Mouse (Mus musculus) kidney, embryonic 15.5 days (tissue): ENCODE measurements at regions not wholly inside any gene's neighbourhood (a gene's known extent, or its start where the extent isn't known, plus 50 kb on each side); places are given as distances from the start of the nearest gene placed in this dataset.

Experiments
- ATAC-seq: fragments of 200-750 bp; cut with Nextera tagmentation; replicated peaks from 2 replicates; pipeline ENCODE4 v1.8.0; 2017; ENCODE audit warnings: moderate TSS enrichment; ENCODE audit not compliant: low FRiP score
- H3K27ac ChIP-seq: fragments of 300-500 bp; sonication (generic); 2 replicates; pipeline ENCODE4 v1.5.1; 2015; ENCODE audit warnings: mild to moderate bottlenecking, inconsistent platforms
- H3K27me3 ChIP-seq: fragments of 300-500 bp; sonication (generic); 2 replicates; pipeline ENCODE4 v1.6.1; 2015; ENCODE audit warnings: inconsistent platforms
- H3K36me3 ChIP-seq: fragments of 300-500 bp; sonication (generic); 2 replicates; pipeline ENCODE4 v1.6.1; 2015; ENCODE audit warnings: inconsistent platforms
- H3K4me1 ChIP-seq: fragments of 300-500 bp; sonication (generic); 2 replicates; pipeline ENCODE4 v1.6.1; 2015; ENCODE audit warnings: inconsistent platforms
- H3K4me2 ChIP-seq: fragments of 300-500 bp; sonication (generic); 2 replicates; pipeline ENCODE4 v1.6.1; 2015; ENCODE audit warnings: moderate library complexity, mild to moderate bottlenecking, inconsistent platforms
- H3K4me3 ChIP-seq: fragments of 300-500 bp; sonication (generic); replicated peaks from 2 replicates; pipeline ENCODE4 v1.5.1; 2015; ENCODE audit warnings: mild to moderate bottlenecking, inconsistent platforms
- H3K9ac ChIP-seq: fragments of 300-500 bp; sonication (generic); 2 replicates; pipeline ENCODE4 v1.6.1; 2015; ENCODE audit warnings: mild to moderate bottlenecking, inconsistent platforms
- H3K9me3 ChIP-seq: fragments of 300-500 bp; sonication (generic); replicated peaks from 2 replicates; pipeline ENCODE4 v1.6.1; 2016; ENCODE audit warnings: inconsistent platforms
- WGBS: fragments of 180-500 bp; shearing (Covaris S2); methylation state at CpG from one replicate; pipeline ENCODE4 v1.1.7; 2015; ENCODE audit warnings: mixed read lengths; 5-methylcytosine and 5-hydroxymethylcytosine counted together

DNA sequence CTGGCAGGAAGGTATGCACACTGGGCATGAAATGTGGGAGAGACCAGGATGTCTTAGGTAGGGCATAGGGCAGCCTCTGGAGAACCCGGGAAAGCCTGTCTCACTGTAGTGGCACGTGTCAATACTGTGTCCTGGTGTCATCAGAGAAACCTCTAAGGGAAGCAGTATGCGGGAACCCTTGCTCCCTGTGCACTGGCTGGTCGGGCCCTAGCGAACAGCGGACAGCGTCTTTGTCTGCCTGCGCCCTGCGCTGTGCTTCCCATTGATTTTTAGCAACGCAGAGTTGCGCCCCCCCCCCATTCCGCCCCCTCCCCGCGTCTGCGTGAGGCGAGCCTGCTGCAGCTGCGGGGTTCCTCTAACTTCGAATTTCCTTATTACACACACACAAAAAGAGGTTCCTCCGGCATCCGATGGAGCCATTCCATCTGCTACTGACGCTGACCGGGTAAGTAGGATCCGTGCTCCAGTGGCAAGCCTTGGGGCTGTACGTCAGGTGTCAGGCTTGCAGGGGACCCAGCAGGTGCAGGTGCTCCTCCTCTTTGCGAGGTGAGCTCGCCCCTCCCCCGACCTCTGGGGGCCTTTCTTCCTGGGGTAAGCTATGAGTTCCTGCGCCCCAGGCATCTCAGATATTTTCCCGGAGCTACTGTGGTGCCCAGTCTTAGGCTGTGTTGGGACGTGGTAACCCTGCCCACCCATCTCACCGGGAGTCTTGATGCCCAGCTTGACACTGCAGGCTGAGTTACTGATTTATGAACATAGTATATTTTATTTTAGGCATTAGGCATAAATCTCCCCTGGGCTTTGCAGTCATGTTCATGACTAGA lies 151.8 kb upstream of the Topaz1 start:
- H3K9me3 ChIP-seq = no peaks in the 10 kb centered on the region
- H3K4me1 ChIP-seq = peaks cover 6% of the 10 kb centered on the region; the same call in 1 of the 2 replicates
- H3K27me3 ChIP-seq = peaks cover 62% of the 10 kb centered on the region
- H3K4me2 ChIP-seq = peak overlapping the region; percentile 44
- no peak overlapping the region for H3K27ac ChIP-seq
- no peak overlapping the region for H3K9ac ChIP-seq
- H3K36me3 ChIP-seq = no peaks in the 10 kb centered on the region
- H3K4me3 ChIP-seq = peak overlapping the region; percentile 17; the same call in 1 of the 2 replicates
- WGBS = 2% methylated on average over 31 of the region's 31 CpGs
- ATAC-seq = 0 out of 2 replicates have a peak, but pooled peaks have one; percentile 4

DNA sequence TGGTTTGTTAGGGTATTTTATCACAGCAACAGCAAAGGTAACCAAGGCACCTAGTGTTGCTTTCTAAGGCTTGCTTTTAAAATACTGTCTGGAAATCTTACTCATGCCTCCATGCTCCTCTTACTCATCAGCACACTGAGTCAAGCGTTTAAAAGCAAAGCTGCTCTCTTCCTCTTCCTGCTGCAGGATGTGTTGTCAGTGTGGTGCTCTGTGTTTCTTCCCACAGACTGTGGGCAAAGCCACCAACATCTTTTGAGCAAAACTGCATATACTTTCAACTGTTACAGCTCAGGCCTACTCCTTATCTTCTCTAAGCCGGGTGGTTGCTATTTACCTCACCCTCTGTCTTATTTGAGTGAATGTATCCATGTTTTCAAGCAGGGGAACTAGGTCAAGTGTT lies 144.0 kb upstream of the Topaz1 start:
- no peak for ATAC-seq
- Histone ChIP-seq H3K4me1 (no peaks in the 10 kb centered on the region), H3K9ac (no peak overlapping the region), H3K36me3 (no peaks in the 10 kb centered on the region), H3K9me3 (no peaks in the 10 kb centered on the region), H3K27ac (no peak overlapping the region), H3K4me2 (no peak overlapping the region), H3K4me3 (no peak overlapping the region), H3K27me3 (0 out of 2 replicates have a peak, but pooled peaks cover 7% of the 10 kb centered on the region)
- WGBS = 79% methylated on average over 2 of the region's 2 CpGs

DNA sequence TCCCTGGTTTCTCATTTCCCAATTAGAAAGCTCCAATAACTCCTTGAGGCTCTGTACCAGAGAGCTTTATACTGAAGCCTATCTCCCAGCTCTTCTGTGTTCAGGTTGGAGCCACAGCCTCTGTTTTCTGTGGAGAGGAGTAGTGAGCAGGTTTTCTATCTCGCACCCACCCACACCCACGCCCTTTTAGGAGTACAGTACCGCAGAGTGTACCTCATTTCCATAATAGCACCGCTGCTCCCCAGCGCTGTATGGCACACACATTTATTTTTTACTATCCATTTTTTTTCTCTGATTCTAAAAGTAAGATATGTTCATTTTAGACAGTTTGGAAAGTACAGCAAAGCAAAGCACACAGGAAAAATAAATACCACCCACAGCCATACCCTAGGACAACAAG lies 137.5 kb upstream of the Topaz1 start:
- Histone ChIP-seq H3K9ac (no peak overlapping the region), H3K4me1 (no peaks in the 10 kb centered on the region), H3K27ac (no peak overlapping the region), H3K4me3 (no peak overlapping the region), H3K36me3 (no peaks in the 10 kb centered on the region), H3K4me2 (no peak overlapping the region), H3K9me3 (no peaks in the 10 kb centered on the region), H3K27me3 (no peaks in the 10 kb centered on the region)
- 92% methylated on average over 5 of the region's 5 CpGs for WGBS
- no peak for ATAC-seq

DNA sequence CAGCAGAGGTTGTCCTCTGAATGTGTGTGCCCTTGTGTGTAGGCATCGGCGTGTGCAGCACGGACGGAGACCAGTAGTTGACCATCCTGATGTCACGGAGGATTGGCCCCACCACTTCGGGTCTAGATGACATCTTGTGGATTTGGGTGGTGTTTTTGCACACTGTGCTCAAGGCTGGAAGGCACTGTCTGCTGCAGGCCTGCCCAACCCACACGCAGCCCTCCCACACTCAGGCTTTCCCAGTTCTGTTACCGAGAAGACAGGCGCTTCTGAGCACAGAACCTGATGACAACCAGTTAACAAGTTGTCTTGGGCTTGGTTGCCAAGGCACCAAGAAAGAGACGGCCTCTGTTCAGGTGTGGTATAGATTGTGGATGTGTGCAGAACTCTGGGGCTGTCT lies 136.2 kb upstream of the Topaz1 start:
- Histone ChIP-seq H3K27ac (no peak overlapping the region), H3K4me2 (no peak overlapping the region), H3K4me1 (no peaks in the 10 kb centered on the region), H3K9me3 (no peaks in the 10 kb centered on the region), H3K36me3 (no peaks in the 10 kb centered on the region), H3K9ac (no peak overlapping the region), H3K27me3 (no peaks in the 10 kb centered on the region), H3K4me3 (no peak overlapping the region)
- ATAC-seq = no peak
- WGBS = 90% methylated on average over 10 of the region's 10 CpGs

DNA sequence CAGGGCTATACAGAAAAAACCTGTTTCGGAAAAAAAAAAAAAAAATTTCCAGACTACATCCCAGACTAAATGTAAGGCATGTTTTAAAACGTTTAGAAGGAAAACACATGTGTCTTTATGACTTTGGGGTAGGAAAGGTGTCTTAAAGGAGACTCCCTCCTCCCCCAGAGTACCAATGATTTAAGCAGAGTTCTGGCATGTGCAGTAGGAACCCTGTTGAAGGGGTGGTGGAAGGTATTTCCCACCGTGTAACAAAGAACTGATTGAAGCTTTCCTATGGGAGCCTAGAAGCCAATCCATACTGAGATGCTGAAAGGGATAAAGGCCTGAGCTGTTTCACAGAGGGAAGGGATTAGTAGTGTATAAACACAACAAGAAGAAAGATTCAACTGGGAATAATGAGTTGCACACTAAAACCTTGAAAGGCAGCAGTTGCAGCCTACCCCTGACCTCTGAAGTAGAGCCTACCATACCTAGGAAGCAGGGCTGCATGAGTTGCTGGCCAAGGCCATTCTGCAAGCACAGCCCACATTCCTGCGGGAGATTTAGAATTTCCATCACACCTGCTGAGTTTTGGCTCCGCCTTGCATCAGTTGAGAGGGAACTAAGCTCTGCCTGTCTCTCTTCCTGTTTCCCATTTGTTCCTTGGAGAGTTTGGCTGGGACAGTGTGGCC lies 132.4 kb upstream of the Topaz1 start:
- Histone ChIP-seq H3K4me2 (no peak overlapping the region), H3K9ac (no peak overlapping the region), H3K9me3 (no peaks in the 10 kb centered on the region), H3K27ac (no peak overlapping the region), H3K4me3 (no peak overlapping the region), H3K4me1 (peaks cover 6% of the 10 kb centered on the region; the same call in 1 of the 2 replicates), H3K27me3 (no peaks in the 10 kb centered on the region), H3K36me3 (no peaks in the 10 kb centered on the region)
- WGBS = 24% methylated on average over 5 of the region's 5 CpGs
- no peak for ATAC-seq

DNA sequence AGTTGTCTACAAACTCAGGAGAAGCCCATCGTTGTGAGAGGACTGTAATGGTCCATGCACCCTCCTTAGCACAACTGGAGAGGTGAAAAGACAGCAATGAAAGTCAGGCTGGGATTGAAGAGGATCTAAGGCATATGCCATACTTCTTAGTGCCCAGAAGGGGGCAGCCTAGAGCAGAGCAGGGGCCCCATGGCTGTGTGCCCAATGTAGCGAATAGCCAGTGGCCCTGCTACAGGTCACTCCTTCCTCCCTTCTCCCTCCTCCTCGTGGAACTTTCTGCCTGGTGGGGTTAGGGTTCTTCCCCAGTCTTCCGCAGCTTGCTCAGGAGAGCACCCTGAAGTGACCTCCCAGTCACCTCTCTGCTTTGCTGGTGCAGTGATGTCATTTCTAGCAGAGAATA lies 131.8 kb upstream of the Topaz1 start:
- Histone ChIP-seq H3K4me2 (no peak overlapping the region), H3K9ac (no peak overlapping the region), H3K36me3 (no peaks in the 10 kb centered on the region), H3K9me3 (no peaks in the 10 kb centered on the region), H3K4me1 (peaks cover 6% of the 10 kb centered on the region; the same call in 1 of the 2 replicates), H3K27me3 (no peaks in the 10 kb centered on the region), H3K27ac (no peak overlapping the region), H3K4me3 (no peak overlapping the region)
- WGBS = 15% methylated on average over 4 of the region's 4 CpGs
- ATAC-seq = peak; percentile 25; the same call in 1 of the 2 replicates

DNA sequence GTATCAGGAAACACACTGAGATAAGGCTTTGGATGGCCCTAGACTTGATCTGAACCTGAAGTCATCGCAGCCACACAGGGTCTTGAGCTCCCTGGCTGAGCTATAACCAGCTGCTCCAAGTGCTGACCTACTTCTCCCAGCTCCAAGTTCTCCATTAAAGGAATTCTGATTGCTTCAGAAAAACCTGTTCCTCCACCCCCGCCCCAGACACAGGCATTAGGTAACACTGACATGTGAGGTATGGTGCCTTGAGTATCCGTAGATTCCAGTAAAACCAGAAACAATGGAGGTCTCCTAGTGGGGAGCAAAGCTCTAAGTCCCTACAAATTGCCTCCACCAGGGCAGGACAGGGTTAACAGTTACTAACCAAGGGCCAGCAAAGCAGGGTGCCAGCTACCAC lies 129.4 kb upstream of the Topaz1 start:
- Histone ChIP-seq H3K27ac (0 out of 2 replicates have a peak overlapping the region, but pooled peaks have one; percentile 18), H3K36me3 (no peaks in the 10 kb centered on the region), H3K9ac (no peak overlapping the region), H3K4me1 (peaks cover 6% of the 10 kb centered on the region; the same call in 1 of the 2 replicates), H3K4me2 (no peak overlapping the region), H3K27me3 (0 out of 2 replicates have a peak, but pooled peaks cover 3% of the 10 kb centered on the region), H3K9me3 (no peaks in the 10 kb centered on the region), H3K4me3 (no peak overlapping the region)
- 40% methylated on average over 3 of the region's 3 CpGs for WGBS
- ATAC-seq = no peak

DNA sequence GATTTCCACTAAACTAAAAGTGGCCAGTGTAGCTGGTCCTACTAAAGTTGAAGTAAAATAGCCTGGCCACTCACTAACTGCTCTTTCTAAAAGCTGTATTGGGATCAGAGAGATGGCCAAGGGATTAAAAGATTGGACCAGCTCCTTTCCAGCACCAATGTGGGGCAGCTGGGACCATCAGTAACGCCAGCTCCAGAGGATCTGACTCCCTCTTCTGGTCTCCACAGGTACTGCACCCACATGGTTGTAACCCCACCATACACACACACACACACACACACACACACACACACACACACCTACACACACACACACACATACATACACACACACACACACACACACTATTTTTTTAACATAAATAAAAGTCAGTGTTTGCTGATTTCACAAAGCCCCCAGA lies 122.1 kb upstream of the Topaz1 start:
- Histone ChIP-seq H3K9ac (no peak overlapping the region), H3K27ac (no peak overlapping the region), H3K4me1 (no peaks in the 10 kb centered on the region), H3K4me2 (no peak overlapping the region), H3K27me3 (0 out of 2 replicates have a peak, but pooled peaks cover 3% of the 10 kb centered on the region), H3K4me3 (no peak overlapping the region), H3K9me3 (no peaks in the 10 kb centered on the region), H3K36me3 (no peaks in the 10 kb centered on the region)
- ATAC-seq = no peak
- WGBS = 88% methylated on average over 1 of the region's 1 CpGs

DNA sequence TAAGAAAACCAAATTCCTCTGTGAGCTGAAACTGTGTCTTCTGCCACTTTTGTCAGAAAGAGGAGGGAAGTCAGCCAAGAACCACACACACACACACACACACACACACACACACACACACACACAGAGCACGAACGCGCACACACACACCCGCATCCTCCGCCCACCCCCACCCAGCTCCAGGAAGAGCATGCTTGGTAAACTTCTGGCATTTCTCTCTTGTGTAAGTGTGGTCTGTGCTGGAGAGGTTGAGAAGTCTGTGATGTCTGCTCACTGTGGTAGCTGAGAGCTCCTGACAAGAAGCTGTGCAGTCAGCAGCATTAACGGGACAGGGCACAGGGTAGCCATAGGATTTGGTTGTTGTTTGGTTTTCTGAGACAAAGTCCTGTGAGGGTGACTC lies 120.8 kb upstream of the Topaz1 start:
- H3K4me2 ChIP-seq = no peak overlapping the region
- no peak overlapping the region for H3K9ac ChIP-seq
- no peaks in the 10 kb centered on the region for H3K9me3 ChIP-seq
- H3K27ac ChIP-seq = no peak overlapping the region
- H3K27me3 ChIP-seq = 0 out of 2 replicates have a peak, but pooled peaks cover 3% of the 10 kb centered on the region
- ATAC-seq = no peak
- H3K4me1 ChIP-seq = no peaks in the 10 kb centered on the region
- no peak overlapping the region for H3K4me3 ChIP-seq
- WGBS = 59% methylated on average over 6 of the region's 6 CpGs
- H3K36me3 ChIP-seq = no peaks in the 10 kb centered on the region

DNA sequence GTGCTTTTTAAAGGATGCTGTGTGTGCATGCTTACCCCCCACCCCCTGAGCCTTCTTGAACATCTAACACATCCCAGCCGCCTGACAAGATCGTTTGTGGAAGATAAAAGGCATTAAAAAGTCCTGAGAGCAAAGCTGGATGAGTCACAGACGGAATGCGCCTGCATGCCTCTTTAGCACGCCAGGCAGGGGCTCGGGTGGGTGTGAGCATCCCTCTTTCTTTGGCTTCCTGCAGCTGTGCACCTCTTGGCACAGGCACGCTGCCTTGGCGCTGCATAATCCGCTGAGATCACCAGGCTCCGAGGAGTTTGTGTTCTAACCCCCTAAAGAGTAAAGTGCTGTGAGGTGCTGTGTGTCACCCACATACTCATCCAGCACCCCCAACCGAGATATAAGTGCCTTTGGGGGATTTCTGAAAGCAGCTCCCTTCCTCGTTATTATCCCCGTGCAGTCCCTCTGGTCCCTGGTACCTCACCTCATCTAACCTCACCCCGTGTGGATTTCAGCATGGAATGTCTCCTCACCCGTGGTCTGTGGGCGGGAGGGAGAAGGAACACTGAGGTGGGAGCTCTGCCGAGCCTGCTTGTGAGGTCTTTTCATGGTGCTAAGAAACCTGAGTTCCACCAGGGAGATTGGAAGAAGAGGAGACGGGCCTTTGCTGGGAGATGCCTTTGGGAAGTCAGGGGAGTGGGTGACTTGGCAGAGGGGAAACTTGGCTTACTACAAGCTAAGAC lies 117.8 kb upstream of the Topaz1 start:
- 32% methylated on average over 18 of the region's 18 CpGs for WGBS
- ATAC-seq = no peak
- Histone ChIP-seq H3K4me2 (no peak overlapping the region), H3K9ac (no peak overlapping the region), H3K9me3 (no peaks in the 10 kb centered on the region), H3K36me3 (no peaks in the 10 kb centered on the region), H3K4me3 (no peak overlapping the region), H3K4me1 (no peaks in the 10 kb centered on the region), H3K27ac (no peak overlapping the region), H3K27me3 (no peaks in the 10 kb centered on the region)

DNA sequence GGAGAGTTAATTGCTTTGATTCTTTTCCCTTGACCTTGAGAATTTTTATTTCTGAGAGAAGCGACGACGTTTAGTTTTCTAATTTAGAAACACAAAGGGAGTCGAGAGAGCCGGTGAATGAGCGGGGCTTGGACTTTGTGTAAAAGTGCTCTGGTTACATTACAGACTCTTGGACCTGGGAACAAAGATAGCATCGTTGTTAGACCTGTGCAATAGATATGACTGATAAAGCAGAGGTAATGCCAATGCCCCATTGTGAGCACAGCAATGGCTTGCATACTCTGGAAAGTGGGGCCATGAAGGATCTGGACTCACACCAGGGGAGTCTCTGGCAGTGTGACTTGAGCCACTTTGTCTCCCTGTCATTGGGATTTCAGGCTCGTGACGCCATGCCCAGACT lies 115.4 kb upstream of the Topaz1 start:
- no peaks in the 10 kb centered on the region for H3K36me3 ChIP-seq
- peaks cover 3% of the 10 kb centered on the region; the same call in 1 of the 2 replicates for H3K4me1 ChIP-seq
- no peaks in the 10 kb centered on the region for H3K9me3 ChIP-seq
- no peak overlapping the region for H3K9ac ChIP-seq
- no peak for ATAC-seq
- WGBS = 69% methylated on average over 9 of the region's 9 CpGs
- no peak overlapping the region for H3K27ac ChIP-seq
- no peak overlapping the region for H3K4me2 ChIP-seq
- no peak overlapping the region for H3K4me3 ChIP-seq
- H3K27me3 ChIP-seq = no peaks in the 10 kb centered on the region

DNA sequence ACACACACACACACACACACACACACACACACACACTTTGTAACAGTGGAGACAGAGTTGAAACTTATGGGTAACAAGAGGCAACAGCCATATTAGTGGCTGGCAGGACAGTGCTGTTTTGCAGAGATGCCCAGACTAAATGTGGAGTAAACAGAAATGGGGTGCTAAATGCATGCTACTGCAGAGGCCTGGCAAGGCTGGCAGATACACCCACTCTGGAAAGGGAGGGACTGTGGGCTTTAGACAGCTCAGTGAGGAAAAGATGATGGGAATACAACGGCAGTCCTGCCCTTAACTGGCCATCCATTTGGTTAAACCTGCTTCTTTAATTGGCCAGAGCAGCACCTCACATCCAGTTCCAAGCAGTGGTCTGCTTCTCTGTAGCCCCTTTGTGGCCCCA lies 113.7 kb upstream of the Topaz1 start:
- WGBS = 40% methylated on average over 1 of the region's 1 CpGs
- H3K27ac ChIP-seq = no peak overlapping the region
- no peak for ATAC-seq
- no peak overlapping the region for H3K9ac ChIP-seq
- H3K4me1 ChIP-seq = peaks cover 3% of the 10 kb centered on the region; the same call in 1 of the 2 replicates
- no peaks in the 10 kb centered on the region for H3K36me3 ChIP-seq
- no peaks in the 10 kb centered on the region for H3K27me3 ChIP-seq
- H3K9me3 ChIP-seq = no peaks in the 10 kb centered on the region
- H3K4me3 ChIP-seq = no peak overlapping the region
- H3K4me2 ChIP-seq = no peak overlapping the region
